Mouse (Mus musculus): ENCODE measurements around the gene Hsf4. TPM values are rescaled to one million over a fixed set of nuclear protein-coding genes. Genes with fewer than 3 reads are reported as not detected.
A peak's percentile ranks its signal among the peaks of the same experiment; 100 is the strongest.

The Hsf4 gene
- total and polyA plus RNA-seq, 3 experiments, result 2.7 to 4.3 (median 3.9) TPM

- TF ChIP-seq CTCF (IDR thresholded peaks at IDR 0.05) (no peak), POLR2A (IDR thresholded peaks at IDR 0.05; ENCODE audit: insufficient read depth, low read depth, low read length) (no peak), EP300 (IDR thresholded peaks at IDR 0.05; ENCODE audit: insufficient read depth, low read depth, low read length) (no peak)
- no peak overlapping the region for H3K4me3 ChIP-seq
- 87% methylated on average over 12 of the region's 12 CpGs for WGBS
- peaks cover 4% of the 10 kb centered on the region; the same call in 1 of the 2 replicates for H3K4me1 ChIP-seq (ENCODE audit: control insufficient read depth, insufficient read depth, low read length)
- no peaks in the 10 kb centered on the region for H3K36me3 ChIP-seq (ENCODE audit: control insufficient read depth, insufficient read depth, low read length)
- no peak overlapping the region for H3K27ac ChIP-seq
- no peak for DNase-seq
- H3K79me2 ChIP-seq (replicated peaks; ENCODE audit: control insufficient read depth, insufficient read depth, low read length), result no peaks in the 10 kb centered on the region
- H3K9ac ChIP-seq (ENCODE audit: low read depth, low read length), result no peak overlapping the region
- H3K27me3 ChIP-seq (ENCODE audit: control insufficient read depth, insufficient read depth, low read length), result no peaks in the 10 kb centered on the region
- intact Hi-C loops (cut with DNase I), result loop anchor here (10.0 kb wide), 1 partner anchor 607 kb away; no protein-coding TSS in a partner anchor
Observed at GRCm38 (mm10) chr8:105261326-105261980, 8.1 kb upstream of the Hsf4 start.

GRCm38 (mm10) chr8:105263244-105263912 is 6.2 kb upstream of the Hsf4 start:
- 45% methylated on average over 16 of the region's 16 CpGs for WGBS
- Histone ChIP-seq H3K27me3 (ENCODE audit: control insufficient read depth, insufficient read depth, low read length) (no peaks in the 10 kb centered on the region), H3K27ac (no peak overlapping the region), H3K79me2 (replicated peaks; ENCODE audit: control insufficient read depth, insufficient read depth, low read length) (no peaks in the 10 kb centered on the region), H3K9ac (ENCODE audit: low read depth, low read length) (no peak overlapping the region), H3K36me3 (ENCODE audit: control insufficient read depth, insufficient read depth, low read length) (no peaks in the 10 kb centered on the region), H3K4me1 (ENCODE audit: control insufficient read depth, insufficient read depth, low read length) (peaks cover 4% of the 10 kb centered on the region; the same call in 1 of the 2 replicates), H3K4me3 (no peak overlapping the region)
- DNase-seq, result no peak
- TF ChIP-seq POLR2A (IDR thresholded peaks at IDR 0.05; ENCODE audit: insufficient read depth, low read depth, low read length) (no peak), EP300 (IDR thresholded peaks at IDR 0.05; ENCODE audit: insufficient read depth, low read depth, low read length) (no peak), CTCF (IDR thresholded peaks at IDR 0.05) (no peak)
- intact Hi-C loops (cut with DNase I), result loop anchor here (10.0 kb wide), 1 partner anchor 609 kb away; no protein-coding TSS in a partner anchor

GRCm38 (mm10) chr8:105264024-105264982 is 5.3 kb upstream of the Hsf4 start, which contains the start of the genes Tradd and Fbxl8:
TSS of gene Tradd (minus strand) at chr8:105264609.
TSS of gene Fbxl8 (plus strand) at chr8:105264648.
- Histone ChIP-seq H3K79me2 (replicated peaks; ENCODE audit: control insufficient read depth, insufficient read depth, low read length) (no peaks in the 10 kb centered on the region), H3K4me1 (ENCODE audit: control insufficient read depth, insufficient read depth, low read length) (peaks cover 4% of the 10 kb centered on the region; the same call in 1 of the 2 replicates), H3K27ac (peak within 1 kb of the TSS; percentile 47), H3K4me3 (peak within 1 kb of the TSS; percentile 51), H3K27me3 (ENCODE audit: control insufficient read depth, insufficient read depth, low read length) (no peaks in the 10 kb centered on the region), H3K36me3 (ENCODE audit: control insufficient read depth, insufficient read depth, low read length) (no peaks in the 10 kb centered on the region), H3K9ac (ENCODE audit: low read depth, low read length) (peak within 1 kb of the TSS; percentile 98)
- intact Hi-C loops (cut with DNase I), result loop anchor here (10.0 kb wide), 1 partner anchor 610 kb away; no protein-coding TSS in a partner anchor
- DNase-seq, result peak; percentile 87 to 90
- TF ChIP-seq CTCF (IDR thresholded peaks at IDR 0.05), result no peak
- 0 out of 2 replicates have a peak, but pooled peaks have one; percentile 46 for TF ChIP-seq EP300 (IDR thresholded peaks at IDR 0.05; ENCODE audit: insufficient read depth, low read depth, low read length)
- TF ChIP-seq POLR2A (IDR thresholded peaks at IDR 0.05; ENCODE audit: insufficient read depth, low read depth, low read length), result peak; percentile 76
- 2% methylated on average over 54 of the region's 54 CpGs for WGBS

DNA sequence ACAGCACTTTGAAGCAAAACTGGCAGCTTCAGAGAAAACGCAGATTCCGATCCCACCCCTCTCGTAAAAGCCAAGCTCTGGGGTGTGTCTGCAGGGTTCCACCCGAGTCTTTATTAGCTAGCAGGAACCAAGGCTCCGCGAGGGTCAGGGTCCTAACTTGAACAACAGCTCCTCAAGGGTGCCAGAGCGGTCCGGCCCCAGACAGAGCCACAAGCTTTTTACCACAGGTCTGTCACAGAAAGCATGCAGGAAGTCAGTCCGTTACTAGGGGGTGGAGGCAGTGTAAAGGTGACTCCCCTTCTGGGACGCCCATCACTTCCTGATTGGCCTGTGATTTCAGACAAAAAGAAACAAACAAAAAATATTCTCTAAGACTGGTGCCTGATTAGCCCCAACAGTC is 4.5 kb upstream of the Hsf4 start:
- Histone ChIP-seq H3K27me3 (ENCODE audit: control insufficient read depth, insufficient read depth, low read length) (no peaks in the 10 kb centered on the region), H3K4me3 (peak overlapping the region; percentile 51), H3K36me3 (ENCODE audit: control insufficient read depth, insufficient read depth, low read length) (no peaks in the 10 kb centered on the region), H3K4me1 (ENCODE audit: control insufficient read depth, insufficient read depth, low read length) (peaks cover 3% of the 10 kb centered on the region), H3K9ac (ENCODE audit: low read depth, low read length) (0 out of 2 replicates have a peak overlapping the region, but pooled peaks have one; percentile 4), H3K27ac (peak overlapping the region; percentile 47; the same call in 1 of the 2 replicates), H3K79me2 (replicated peaks; ENCODE audit: control insufficient read depth, insufficient read depth, low read length) (no peaks in the 10 kb centered on the region)
- WGBS, result 12% methylated on average over 10 of the region's 10 CpGs
- peak; percentile 43 to 49 for DNase-seq
- no peak for TF ChIP-seq EP300 (IDR thresholded peaks at IDR 0.05; ENCODE audit: insufficient read depth, low read depth, low read length)
- no peak; the same call in 1 of the 2 replicates for TF ChIP-seq POLR2A (IDR thresholded peaks at IDR 0.05; ENCODE audit: insufficient read depth, low read depth, low read length)
- intact Hi-C loops (cut with DNase I), result loop anchor here (10.0 kb wide), 1 partner anchor 610 kb away; no protein-coding TSS in a partner anchor

GRCm38 (mm10) chr8:105266775-105267174 is 2.8 kb upstream of the Hsf4 start:
- H3K4me3 ChIP-seq, result no peak overlapping the region
- no peaks in the 10 kb centered on the region for H3K79me2 ChIP-seq (replicated peaks; ENCODE audit: control insufficient read depth, insufficient read depth, low read length)
- H3K36me3 ChIP-seq (ENCODE audit: control insufficient read depth, insufficient read depth, low read length), result no peaks in the 10 kb centered on the region
- intact Hi-C loops (cut with DNase I), result loop anchor here (10.0 kb wide), 1 partner anchor 612 kb away; no protein-coding TSS in a partner anchor
- H3K27ac ChIP-seq, result no peak overlapping the region
- DNase-seq, result peak; percentile 16 to 34
- no peak overlapping the region for H3K9ac ChIP-seq (ENCODE audit: low read depth, low read length)
- 78% methylated on average over 13 of the region's 13 CpGs for WGBS
- H3K27me3 ChIP-seq (ENCODE audit: control insufficient read depth, insufficient read depth, low read length), result no peaks in the 10 kb centered on the region
- H3K4me1 ChIP-seq (ENCODE audit: control insufficient read depth, insufficient read depth, low read length), result peaks cover 3% of the 10 kb centered on the region
- TF ChIP-seq CTCF (IDR thresholded peaks at IDR 0.05), result no peak
- no peak for TF ChIP-seq EP300 (IDR thresholded peaks at IDR 0.05; ENCODE audit: insufficient read depth, low read depth, low read length)
